Mouse (Mus musculus) small intestine, adult 10 weeks (tissue): Measurements from ENCODE around the gene Slc25a41. TPM values are rescaled to one million over a fixed set of nuclear protein-coding genes. Genes with fewer than 3 reads are reported as not detected.

Source experiments
- polyA plus RNA-seq: library from polyadenylated mRNA; stranded (reverse); fragments of 350-450 nt; fragmentation: Illumina TruSeq; extraction: RNeasy Lipid Tissue Mini Kit (QIAGEN cat#74804); gene quantifications from one replicate; pipeline ENCODE4 v1.2.3, GENCODE M21; 2014; ENCODE audit warnings: low replicate concordance

Gene Slc25a41
- not detected for polyA plus RNA-seq

DNA sequence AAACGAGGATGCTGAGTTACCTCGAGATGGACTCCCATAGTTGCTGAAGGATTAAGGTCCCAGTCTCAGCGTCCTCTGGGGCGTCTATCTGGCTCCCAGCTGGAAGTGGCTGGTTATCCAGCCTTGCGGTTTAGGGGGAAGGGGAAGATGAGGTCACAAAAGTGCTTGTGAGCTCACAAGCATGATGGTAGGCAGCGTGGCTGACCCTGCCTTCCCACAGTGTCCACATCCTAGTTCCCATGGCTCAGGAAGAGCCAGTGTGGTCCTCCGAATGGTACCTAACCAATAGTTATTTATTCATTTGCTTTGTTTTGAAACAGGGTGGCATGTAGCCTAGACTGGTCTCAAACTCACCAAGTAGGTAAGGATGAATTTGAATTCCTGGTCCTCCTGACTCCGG, at the start of gene Slc25a41:
Gene Slc25a41, minus strand, starts transcription at position 101 of the 400 bp plus-strand sequence.

DNA sequence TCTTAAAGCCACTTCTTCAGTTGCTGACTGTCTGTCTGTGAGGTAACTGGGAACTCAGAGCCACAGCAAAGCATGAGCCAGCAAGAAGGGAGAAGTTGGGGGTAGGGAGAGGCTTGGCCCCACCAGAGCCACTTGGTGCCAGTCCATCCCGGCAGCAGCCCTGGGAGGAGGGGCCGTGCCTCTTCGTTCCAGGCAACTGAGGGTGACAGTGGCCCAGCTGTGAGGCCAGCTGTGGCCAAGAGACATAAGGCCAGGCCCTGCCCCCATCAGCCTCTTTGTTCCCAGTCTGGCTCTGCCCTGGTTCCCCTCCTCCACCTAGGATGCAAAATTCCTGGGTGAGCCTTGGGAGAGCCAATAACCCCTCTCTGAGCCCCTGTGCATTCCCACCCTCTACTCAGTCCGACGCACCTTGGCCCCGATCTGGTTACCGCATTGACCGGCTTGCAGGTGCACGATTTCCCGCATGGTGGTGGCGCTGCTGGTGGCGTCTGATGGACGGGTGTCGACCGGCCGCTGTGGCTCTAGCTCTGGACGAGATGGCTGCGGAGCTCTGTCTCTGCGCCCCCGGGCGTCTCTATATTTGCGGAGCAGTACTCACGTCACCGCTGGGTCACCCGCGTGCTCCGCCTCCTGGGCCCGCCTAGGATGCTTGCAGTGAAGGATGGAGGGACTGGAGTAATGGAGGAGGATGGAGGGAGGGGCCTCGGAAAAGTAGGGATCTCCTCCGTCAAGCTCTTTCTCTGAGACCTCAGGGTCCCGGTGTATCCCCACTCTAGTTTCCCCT, 45.8 kb upstream of the Slc25a41 start, which contains the start of gene Tubb4a:
Gene Tubb4a, minus strand, starts transcription at position 734 of the 784 bp plus-strand sequence.

DNA sequence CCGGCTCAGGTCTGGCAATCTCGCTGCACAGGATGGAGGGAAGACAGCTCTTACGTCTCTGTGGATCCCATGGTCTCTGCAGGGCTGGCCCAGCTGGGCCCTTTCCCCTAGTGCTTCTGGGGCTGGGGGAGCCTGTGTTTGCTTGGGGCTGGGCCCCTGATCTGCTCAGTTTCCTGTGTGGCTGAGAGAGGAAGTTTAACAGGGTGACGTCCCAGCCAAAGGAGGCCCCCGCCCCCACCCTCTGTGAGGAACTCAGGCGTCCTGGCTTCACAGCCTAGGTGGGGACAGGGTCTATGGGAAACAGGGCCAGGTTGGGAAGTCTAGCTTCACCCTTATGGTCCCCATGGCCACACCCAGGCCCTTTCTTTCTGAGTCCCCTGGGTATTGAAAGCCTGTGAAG, 36.9 kb upstream of the Slc25a41 start, which contains the start of gene Dennd1c:
Gene Dennd1c, minus strand, starts transcription at position 179 of the 400 bp plus-strand sequence.

DNA sequence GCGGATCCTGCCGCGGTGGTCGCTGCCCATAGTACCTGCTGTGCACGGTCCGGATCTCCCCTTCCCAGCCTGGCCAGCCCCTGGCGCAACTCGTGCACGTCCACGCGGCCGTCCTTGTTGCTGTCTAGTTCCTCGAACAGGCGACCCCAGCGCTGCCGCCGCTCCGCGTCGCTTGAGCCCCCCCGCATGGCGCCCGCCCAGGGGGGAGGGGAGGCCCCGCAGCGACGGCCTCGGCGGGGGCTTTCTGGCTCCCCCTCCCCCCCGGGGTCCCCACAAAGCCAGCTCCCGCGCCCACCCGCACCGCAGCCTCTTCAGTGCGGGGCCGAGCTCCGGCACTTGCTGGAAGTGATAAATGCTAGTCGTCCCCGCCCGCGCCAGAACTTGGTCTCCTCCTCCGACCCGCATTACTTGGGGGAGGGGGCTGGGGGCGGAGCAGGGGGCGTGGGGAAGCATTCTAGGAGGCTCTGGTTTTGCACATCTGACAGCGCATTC, 18.1 kb upstream of the Slc25a41 start, which contains the start of gene Slc25a23:
Gene Slc25a23, minus strand, starts transcription at position 378 of the 492 bp plus-strand sequence.

DNA sequence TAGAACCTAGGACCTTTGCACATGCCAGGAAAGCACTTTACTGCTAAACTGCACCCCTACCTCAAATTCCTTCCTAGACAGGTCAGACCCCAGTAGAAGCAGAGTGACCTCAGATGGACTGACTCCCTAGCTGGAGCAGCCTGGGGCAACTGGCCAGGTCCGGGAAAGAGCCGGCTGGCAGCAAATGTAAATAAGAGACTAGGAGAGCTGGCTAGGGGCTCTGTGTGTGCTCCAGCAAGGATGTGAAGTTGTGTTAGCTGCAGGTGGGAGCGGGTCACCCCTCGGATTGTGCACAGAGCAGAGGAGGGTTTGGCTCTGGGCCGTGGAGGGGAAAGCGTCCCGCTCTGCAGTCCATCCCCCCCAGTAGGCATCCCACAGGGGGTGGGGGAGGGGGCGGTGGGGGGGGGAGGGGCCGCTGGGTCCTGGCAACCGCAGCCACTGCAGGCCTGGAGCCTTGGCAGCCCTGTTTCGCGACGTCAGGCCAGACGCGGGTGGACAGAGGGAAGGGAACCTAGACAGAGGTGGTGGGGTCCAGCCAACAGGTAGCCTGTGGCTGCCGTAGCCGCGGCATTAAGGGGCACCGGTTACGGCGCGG, 17.5 kb upstream of the Slc25a41 start, which contains the start of gene Crb3:
Gene Crb3, plus strand, starts transcription at position 215 of the 595 bp plus-strand sequence.

DNA sequence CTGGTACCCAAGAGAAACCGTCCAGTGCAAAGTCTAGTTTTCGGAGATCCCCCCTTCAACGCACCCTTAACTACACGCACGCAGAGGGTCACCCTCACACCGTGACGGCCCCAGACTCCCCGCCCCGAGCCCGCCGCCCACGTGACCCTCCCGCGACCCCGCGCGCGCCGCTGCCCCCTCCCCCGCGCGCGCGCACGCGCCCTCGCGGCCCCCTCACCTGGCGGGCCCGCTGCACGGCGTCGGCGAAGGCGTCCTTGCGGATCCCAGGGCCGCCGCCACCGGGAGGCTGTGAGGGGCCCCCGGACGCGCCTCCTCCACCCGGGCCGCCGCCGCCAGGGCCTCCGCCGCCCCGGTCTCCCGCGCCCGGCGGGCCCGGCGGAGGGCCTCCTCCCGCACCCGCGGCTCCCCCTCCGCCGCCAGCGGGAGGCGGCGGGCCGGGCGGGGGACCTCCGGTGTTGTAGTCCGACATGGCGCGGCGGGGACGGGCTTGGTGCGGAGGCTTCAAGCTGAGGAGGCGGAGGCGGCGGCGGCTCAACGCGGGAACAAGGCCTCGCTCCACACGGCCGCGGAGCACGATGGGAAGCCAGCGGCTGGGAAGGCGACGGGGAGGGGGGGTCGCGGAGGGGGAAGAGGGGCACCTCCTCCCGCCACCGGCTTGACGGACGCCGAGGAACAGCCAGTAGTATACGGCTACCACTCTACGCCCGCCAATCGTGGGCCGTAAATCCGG, 10.4 kb downstream of the Slc25a41 start, which contains the start of gene Khsrp:
Gene Khsrp, minus strand, starts transcription at position 592 of the 730 bp plus-strand sequence.

DNA sequence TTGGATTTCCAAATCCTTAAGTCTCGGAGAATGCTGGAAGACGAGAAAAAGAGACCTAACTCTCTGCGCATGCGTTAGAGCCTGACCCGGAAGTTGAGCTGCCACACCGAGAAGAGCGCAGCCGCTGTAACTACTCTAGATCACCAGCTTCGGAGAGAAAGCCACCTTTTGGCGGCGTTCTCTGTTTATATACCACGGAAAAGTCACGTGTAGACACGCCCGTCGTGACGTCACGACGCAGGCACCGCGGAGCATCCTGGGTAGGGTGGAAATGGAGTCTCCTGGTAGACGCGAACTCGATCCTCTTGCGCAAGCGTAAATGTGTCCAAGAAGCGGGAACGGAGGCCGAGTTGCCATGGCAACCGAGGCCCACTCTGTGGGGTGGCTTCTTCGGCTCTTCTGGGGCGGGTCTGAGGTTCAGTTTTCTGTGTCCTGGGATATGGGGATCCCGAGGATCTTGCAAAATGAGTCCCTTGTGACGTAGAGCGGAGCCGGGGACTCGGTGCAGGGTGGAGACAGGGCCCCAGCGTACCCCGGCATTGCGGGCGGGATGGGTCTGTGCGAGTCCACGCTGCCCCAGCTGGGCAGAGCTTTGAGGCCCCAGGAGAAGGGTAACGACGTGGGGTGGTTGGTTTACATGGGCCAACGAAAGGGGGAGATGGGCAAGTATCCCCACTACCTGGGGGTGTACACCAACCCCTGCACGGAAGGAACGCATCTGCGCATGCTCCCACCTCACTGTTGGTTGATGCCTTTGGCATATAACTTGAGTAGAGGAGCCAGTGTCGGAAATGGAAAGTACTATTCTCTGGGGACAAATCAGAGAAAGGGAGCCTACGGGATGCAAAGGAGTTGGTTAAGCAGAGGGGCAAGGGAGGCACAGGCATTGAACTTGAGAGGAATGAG, 30.0 kb downstream of the Slc25a41 start, which contains the start of the genes Gtf2f1 and Gm17949:
Gene Gtf2f1, minus strand, starts transcription at position 53 of the 906 bp plus-strand sequence.
Gene Gm17949, plus strand, starts transcription at position 234 of the 906 bp plus-strand sequence.

DNA sequence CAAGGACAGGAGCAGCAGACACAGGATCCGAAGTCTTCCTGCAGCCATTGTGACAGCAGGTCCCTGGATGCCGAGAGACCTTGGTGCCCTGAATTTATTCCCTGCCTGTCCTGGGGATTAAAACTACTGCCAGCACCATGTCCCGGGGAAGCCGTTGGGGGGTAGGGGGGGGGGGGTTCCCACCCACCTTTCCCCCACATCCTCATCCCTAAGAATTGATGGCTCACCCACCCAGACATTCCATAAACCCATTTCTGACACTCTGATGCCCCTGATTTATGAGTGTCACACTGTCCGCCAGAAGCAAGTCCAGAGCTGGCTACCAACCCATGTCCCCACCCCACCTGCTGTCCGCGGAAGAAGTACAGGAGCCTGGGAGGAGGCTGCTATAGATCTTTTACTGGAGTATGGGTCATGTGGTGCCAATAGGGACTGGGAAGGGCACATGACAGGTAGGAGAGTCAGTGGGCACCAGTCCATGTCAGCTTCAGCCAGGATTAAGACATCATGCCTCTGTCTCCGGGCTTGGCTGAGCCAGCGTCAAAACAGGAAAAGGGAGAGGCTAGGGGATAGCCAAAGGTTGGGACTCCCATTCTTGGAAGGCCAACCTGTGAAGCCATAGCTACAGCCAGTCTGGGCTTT, 41.4 kb downstream of the Slc25a41 start, which contains the start of gene Pspn:
Gene Pspn, minus strand, starts transcription at position 51 of the 642 bp plus-strand sequence.

DNA sequence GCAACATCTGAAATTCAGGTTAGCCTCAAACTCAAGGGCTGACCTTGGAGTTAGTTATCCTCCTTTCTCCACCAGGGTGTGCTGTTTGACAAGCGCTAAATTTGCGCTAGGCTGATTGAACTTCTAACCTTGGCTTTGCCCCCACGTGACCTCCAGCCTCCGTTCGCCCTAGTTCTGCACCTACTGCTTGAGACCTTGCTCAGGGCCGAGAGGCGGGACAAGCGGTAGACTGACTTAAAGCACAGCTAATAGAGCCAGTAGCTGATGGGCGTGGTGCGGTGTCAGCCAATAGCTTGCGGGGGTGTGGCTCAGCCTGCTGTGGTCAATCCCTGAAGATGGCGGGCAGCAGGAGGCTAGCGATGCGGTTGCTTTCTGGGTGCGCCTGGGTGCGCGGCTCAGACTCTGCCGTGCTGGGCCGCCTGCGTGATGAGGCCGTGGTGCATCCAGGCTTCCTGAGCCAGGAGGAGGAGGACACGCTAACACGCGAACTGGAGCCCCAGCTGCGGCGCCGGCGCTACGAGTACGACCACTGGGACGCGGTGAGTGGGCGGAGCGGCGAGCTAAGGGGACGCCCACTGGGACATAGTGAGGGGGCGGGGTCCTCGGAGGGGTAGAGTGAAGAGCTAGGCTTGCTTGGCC, 44.3 kb downstream of the Slc25a41 start, which contains the start of gene Alkbh7:
Gene Alkbh7, plus strand, starts transcription at position 311 of the 639 bp plus-strand sequence.

DNA sequence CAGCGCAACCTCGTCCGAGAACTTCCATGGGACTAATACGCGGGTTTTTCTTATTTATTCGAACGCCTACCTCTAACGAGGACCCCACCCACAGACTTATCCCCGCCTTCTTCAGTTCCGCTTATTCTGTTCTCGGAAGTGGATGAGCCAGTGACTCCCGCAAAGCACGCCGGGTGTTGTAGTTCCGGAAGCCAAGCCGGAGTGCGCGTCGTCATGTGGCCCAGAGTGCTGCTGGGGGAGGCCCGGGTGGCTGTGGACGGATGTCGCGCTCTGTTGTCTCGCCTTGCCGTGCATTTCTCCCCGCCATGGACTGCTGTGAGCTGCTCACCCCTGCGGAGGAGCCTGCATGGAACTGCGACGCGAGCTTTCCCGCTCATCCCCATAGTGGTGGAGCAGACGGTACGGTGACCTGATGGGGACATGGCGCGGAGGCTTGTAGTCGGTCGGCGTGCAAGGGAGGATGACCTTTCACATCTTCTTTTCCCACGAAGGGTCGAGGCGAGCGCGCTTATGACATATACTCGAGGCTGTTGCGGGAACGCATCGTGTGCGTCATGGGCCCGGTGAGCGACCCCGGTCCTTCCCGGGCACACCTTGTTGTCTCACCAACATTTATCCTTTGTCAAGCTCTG, 51.2 kb downstream of the Slc25a41 start, which contains the start of gene Clpp:
Gene Clpp, plus strand, starts transcription at position 191 of the 632 bp plus-strand sequence.

Other genes with a start within 250 kb of the Slc25a41 start
- gene Rfx2, start 210.6 kb downstream of the Slc25a41 start, polyA plus RNA-seq, result 0.11 TPM
- gene Acsbg2, start 167.2 kb downstream of the Slc25a41 start, polyA plus RNA-seq, result not detected
- gene 1700061G19Rik, start 166.2 kb downstream of the Slc25a41 start, polyA plus RNA-seq, result not detected
- 0.52 TPM for gene Mllt1, start 106.2 kb downstream of the Slc25a41 start, polyA plus RNA-seq
- 5.1 TPM for gene Acer1, start 59.5 kb downstream of the Slc25a41 start, polyA plus RNA-seq
- 0.63 TPM for gene Clpp, start 51.3 kb downstream of the Slc25a41 start, polyA plus RNA-seq
- gene Alkbh7, start 44.3 kb downstream of the Slc25a41 start, polyA plus RNA-seq, result not detected
- not detected for gene Pspn, start 41.6 kb downstream of the Slc25a41 start, polyA plus RNA-seq
- 1.6 TPM for gene Gtf2f1, start 30.4 kb downstream of the Slc25a41 start, polyA plus RNA-seq
- gene Gm17949, start 30.2 kb downstream of the Slc25a41 start, polyA plus RNA-seq, result not detected
- 4.3 TPM for gene Khsrp, start 10.1 kb downstream of the Slc25a41 start, polyA plus RNA-seq
- gene Crb3, start 17.5 kb upstream of the Slc25a41 start, polyA plus RNA-seq, result 27.2 TPM
- gene Slc25a23, start 18.2 kb upstream of the Slc25a41 start, polyA plus RNA-seq, result 2.3 TPM
- gene Dennd1c, start 36.9 kb upstream of the Slc25a41 start, polyA plus RNA-seq, result 3.3 TPM
- not detected for gene Tubb4a, start 46.1 kb upstream of the Slc25a41 start, polyA plus RNA-seq
- not detected for gene Tnfsf9, start 63.7 kb upstream of the Slc25a41 start, polyA plus RNA-seq
- gene Cd70, start 108.1 kb upstream of the Slc25a41 start, polyA plus RNA-seq, result not detected
- not detected for gene Tnfsf14, start 152.5 kb upstream of the Slc25a41 start, polyA plus RNA-seq
- gene C3, start 186.5 kb upstream of the Slc25a41 start, polyA plus RNA-seq, result 23.0 TPM
- gene Gpr108, start 206.8 kb upstream of the Slc25a41 start, polyA plus RNA-seq, result 0.41 TPM
- 1.5 TPM for gene Trip10, start 207.8 kb upstream of the Slc25a41 start, polyA plus RNA-seq
- gene Vav1, start 237.4 kb upstream of the Slc25a41 start, polyA plus RNA-seq, result 1.1 TPM